Comparison of ENCODE assay signal across 11 mouse cellular contexts in genomic region chr1:181260949-181261696, GRCm38 (mm10). TPM values are rescaled to one million over a fixed set of nuclear protein-coding genes. Genes with fewer than 3 reads are reported as not detected.
DNase-seq lines count a peak whose midpoint lies in the region; ATAC-seq and TF ChIP-seq lines count a peak whose summit lies in the region.
"Had no signal": no experiment of that assay in that cellular context is flagged by ENCODE, and none has a peak within 500 bp of the region (broad histone marks: within the 10 kb centered on the region; RNA-seq: fewer than 3 reads in every experiment).

No protein-coding gene starts in this region.

- H3K9ac ChIP-seq in midbrain, postnatal 0 days (replicated peaks; ENCODE audit: low read length, poor library complexity, severe bottlenecking): no peak overlapping the region
- H3K9ac ChIP-seq in MEL (ENCODE audit: control insufficient read depth, low read depth, low read length, poor library complexity, severe bottlenecking): peak overlapping the region; percentile 47
- H3K9ac ChIP-seq in liver, embryonic 13.5 days: peak overlapping the region; percentile 84
- H3K9ac ChIP-seq in kidney, embryonic 16.5 days (replicated peaks; ENCODE audit: low read length): no peak overlapping the region

- 51% methylated on average over 8 of the region's 8 CpGs for WGBS in midbrain, embryonic 10.5 days
- WGBS in midbrain, postnatal 0 days: 43% methylated on average over 8 of the region's 8 CpGs
- WGBS in liver, embryonic 13.5 days (ENCODE audit: insufficient replicate concordance): 21% methylated on average over 8 of the region's 8 CpGs
- 40% methylated on average over 8 of the region's 8 CpGs for WGBS in kidney, embryonic 16.5 days

- H3K36me3 ChIP-seq in midbrain, embryonic 10.5 days: no peaks in the 10 kb centered on the region
- H3K36me3 ChIP-seq in midbrain, postnatal 0 days (ENCODE audit: insufficient read depth, low read length): no peaks in the 10 kb centered on the region
- H3K36me3 ChIP-seq in MEL (ENCODE audit: control insufficient read depth in 1 of 2, insufficient read depth in 2 of 2, low read length in 2 of 2): peaks cover 0 to 24% of the 10 kb centered on the region in 2 experiments; a peak in 2 of 4 replicates
- no peaks in the 10 kb centered on the region for H3K36me3 ChIP-seq in liver, embryonic 13.5 days
- H3K36me3 ChIP-seq in kidney, embryonic 16.5 days (ENCODE audit: insufficient read depth, low read length): no peaks in the 10 kb centered on the region

- TF ChIP-seq POLR2A in MEL (IDR thresholded peaks at IDR 0.05; ENCODE audit: control insufficient read depth in 1 of 2, insufficient read depth in 1 of 2, low read depth in 1 of 2, low read length in 2 of 2, poor library complexity in 1 of 2): no peak

- DNase-seq in midbrain, embryonic 10.5 days (ENCODE audit: low spot score): peak; percentile 28
- no peak for DNase-seq in midbrain, postnatal 0 days (ENCODE audit: low spot score)
- DNase-seq in MEL (ENCODE audit: low read depth, low spot score): peak; percentile 70
- peak; percentile 73 for DNase-seq in liver, embryonic 13.5 days
- DNase-seq in left cerebral cortex, adult 2 months (ENCODE audit: extremely low spot score in 1 of 2, low spot score in 2 of 2): no peak
- DNase-seq: gastrocnemius, postnatal 10 days; right cerebral cortex, postnatal 4 days had no signal

- peak overlapping the region; percentile 57 for H3K27ac ChIP-seq in midbrain, embryonic 10.5 days (replicated peaks)
- no peak overlapping the region for H3K27ac ChIP-seq in midbrain, postnatal 0 days (ENCODE audit: low read depth, low read length)
- H3K27ac ChIP-seq in MEL (ENCODE audit: control insufficient read depth, low read depth, low read length): peak overlapping the region; percentile 62
- H3K27ac ChIP-seq in liver, embryonic 13.5 days: peak overlapping the region; percentile 100
- H3K27ac ChIP-seq in left cerebral cortex, adult 2 months: no peak overlapping the region
- H3K27ac ChIP-seq in kidney, embryonic 16.5 days (ENCODE audit: low read length): no peak overlapping the region

- peaks cover 38% of the 10 kb centered on the region for H3K4me1 ChIP-seq in midbrain, embryonic 10.5 days
- peaks cover 8% of the 10 kb centered on the region; the same call in 1 of the 2 replicates for H3K4me1 ChIP-seq in midbrain, postnatal 0 days (ENCODE audit: insufficient read depth, low read length)
- H3K4me1 ChIP-seq in MEL (ENCODE audit: control insufficient read depth in 1 of 2, insufficient read depth in 2 of 2, low read length in 2 of 2): peaks cover 11 to 34% of the 10 kb centered on the region in 2 experiments
- H3K4me1 ChIP-seq in liver, embryonic 13.5 days (replicated peaks): peaks cover 70% of the 10 kb centered on the region
- H3K4me1 ChIP-seq in kidney, embryonic 16.5 days (ENCODE audit: insufficient read depth, low read length): peaks cover 20% of the 10 kb centered on the region

- no peak for TF ChIP-seq RAD21 in MEL (IDR thresholded peaks at IDR 0.05; ENCODE audit: low read depth, low read length)

- intact Hi-C loops in left cerebral cortex, adult 2 months (cut with DNase I): no loop called here

- peaks cover 22% of the 10 kb centered on the region for H3K27me3 ChIP-seq in midbrain, embryonic 10.5 days (ENCODE audit: low read depth, poor library complexity, severe bottlenecking)
- no peaks in the 10 kb centered on the region for H3K27me3 ChIP-seq in midbrain, postnatal 0 days (ENCODE audit: insufficient read depth, low read length)
- no peaks in the 10 kb centered on the region for H3K27me3 ChIP-seq in MEL (ENCODE audit: control insufficient read depth in 1 of 2, insufficient read depth in 2 of 2, low read length in 2 of 2)
- no peaks in the 10 kb centered on the region for H3K27me3 ChIP-seq in liver, embryonic 13.5 days
- H3K27me3 ChIP-seq in kidney, embryonic 16.5 days (ENCODE audit: insufficient read depth, low read length): no peaks in the 10 kb centered on the region

- no peak for TF ChIP-seq EP300 in MEL (IDR thresholded peaks at IDR 0.05; ENCODE audit: low read depth in 1 of 2, low read length in 2 of 2)

- no peak overlapping the region for H3K4me3 ChIP-seq in midbrain, embryonic 10.5 days
- no peak overlapping the region for H3K4me3 ChIP-seq in midbrain, postnatal 0 days (ENCODE audit: low read depth, low read length)
- peak overlapping the region in 1 of 2 experiments; percentile 11; a peak in 1 of 4 replicates for H3K4me3 ChIP-seq in MEL (ENCODE audit: control insufficient read depth in 1 of 2, insufficient read depth in 1 of 2, low read depth in 2 of 2, low read length in 2 of 2)
- H3K4me3 ChIP-seq in liver, embryonic 13.5 days (replicated peaks): no peak overlapping the region
- no peak overlapping the region for H3K4me3 ChIP-seq in left cerebral cortex, adult 2 months
- no peak overlapping the region for H3K4me3 ChIP-seq in kidney, embryonic 16.5 days (ENCODE audit: low read length)

- no peaks in the 10 kb centered on the region; the same call in 1 of the 2 replicates for H3K79me2 ChIP-seq in MEL (ENCODE audit: control insufficient read depth, insufficient read depth, low read length, poor library complexity)

- H3K4me2 ChIP-seq in midbrain, postnatal 0 days (ENCODE audit: low read depth, low read length, poor library complexity, severe bottlenecking): no peak overlapping the region
- H3K4me2 ChIP-seq in liver, embryonic 13.5 days: peak overlapping the region; percentile 56
- H3K4me2 ChIP-seq in kidney, embryonic 16.5 days (replicated peaks; ENCODE audit: low read depth, low read length): no peak overlapping the region

- no peaks in the 10 kb centered on the region; the same call in 1 of the 2 replicates for H3K9me3 ChIP-seq in midbrain, embryonic 10.5 days (replicated peaks)
- H3K9me3 ChIP-seq in midbrain, postnatal 0 days (ENCODE audit: low read length): no peaks in the 10 kb centered on the region
- no peaks in the 10 kb centered on the region for H3K9me3 ChIP-seq in MEL (replicated peaks; ENCODE audit: insufficient read depth, low read length)
- H3K9me3 ChIP-seq in liver, embryonic 13.5 days (replicated peaks): no peaks in the 10 kb centered on the region
- H3K9me3 ChIP-seq in kidney, embryonic 16.5 days (ENCODE audit: low read length): no peaks in the 10 kb centered on the region

- no peak for ATAC-seq in midbrain, postnatal 0 days (ENCODE audit: low FRiP score)
- peak; percentile 43 for ATAC-seq in erythroid progenitor cell, adult 5-6 weeks (replicated peaks; ENCODE audit: low FRiP score, poor library complexity, severe bottlenecking)
- ATAC-seq in liver, embryonic 13.5 days (ENCODE audit: low read depth): peak; percentile 28
- ATAC-seq in cerebellum, adult (ENCODE audit: insufficient number of reproducible peaks, low FRiP score, low TSS enrichment): no peak
- ATAC-seq in kidney, embryonic 16.5 days (ENCODE audit: low FRiP score, low TSS enrichment): no peak
- ATAC-seq: intestine, postnatal 0 days had no signal

- TF ChIP-seq CTCF in midbrain, postnatal 0 days (IDR thresholded peaks at IDR 0.05): no peak
- no peak for TF ChIP-seq CTCF in MEL (IDR thresholded peaks at IDR 0.05 in 2 of 3, conservative IDR thresholded peaks at IDR 0.05 in 1 of 3; ENCODE audit: control insufficient read depth in 1 of 3, insufficient read depth in 1 of 3, low read depth in 2 of 3, low read length in 3 of 3, poor library complexity in 1 of 3, severe bottlenecking in 1 of 3)
- no peak for TF ChIP-seq CTCF in left cerebral cortex, adult 2 months (IDR thresholded peaks at IDR 0.05)

TF ChIP-seq in MEL, 35 proteins besides CTCF, POLR2A, EP300 and RAD21 (continues in another document):
- TF ChIP-seq MAX (IDR thresholded peaks at IDR 0.05; ENCODE audit: low read length) (peak; percentile 50), ZNF384 (IDR thresholded peaks at IDR 0.05; ENCODE audit: low read depth, low read length) (no peak), ZC3H11A (IDR thresholded peaks at IDR 0.05; ENCODE audit: low read depth, low read length) (no peak), TAL1 (IDR thresholded peaks at IDR 0.05; ENCODE audit: low read length) (no peak), RCOR1 (IDR thresholded peaks at IDR 0.05; ENCODE audit: low read depth, low read length) (no peak), ZMIZ1 (IDR thresholded peaks at IDR 0.05; ENCODE audit: low read depth, low read length) (no peak), MAFK (IDR thresholded peaks at IDR 0.05; ENCODE audit: borderline replicate concordance, low read depth, low read length) (peak; percentile 55; the same call in 1 of the 2 replicates), USF2 (IDR thresholded peaks at IDR 0.05; ENCODE audit: borderline replicate concordance in 1 of 2, insufficient read depth in 1 of 2, low read depth in 1 of 2, low read length in 2 of 2) (no peak), TCF12 (IDR thresholded peaks at IDR 0.05; ENCODE audit: low read depth, low read length) (no peak), HCFC1 (IDR thresholded peaks at IDR 0.05; ENCODE audit: low read depth, low read length) (no peak), MXI1 (IDR thresholded peaks at IDR 0.05; ENCODE audit: low read depth, low read length) (peak; percentile 65), GABPA (IDR thresholded peaks at IDR 0.05; ENCODE audit: low read depth, low read length) (no peak), CHD1 (IDR thresholded peaks at IDR 0.05; ENCODE audit: low read depth, low read length) (no peak), ZKSCAN1 (IDR thresholded peaks at IDR 0.05; ENCODE audit: low read depth, low read length) (no peak), NRF1 (IDR thresholded peaks at IDR 0.05; ENCODE audit: insufficient read depth, low read depth, low read length, poor library complexity, severe bottlenecking) (no peak), SMC3 (IDR thresholded peaks at IDR 0.05; ENCODE audit: low read depth, low read length) (no peak), USF1 (IDR thresholded peaks at IDR 0.05; ENCODE audit: low read depth, low read length) (peak; percentile 80), TBP (IDR thresholded peaks at IDR 0.05; ENCODE audit: low read depth, low read length) (no peak), ETS1 (IDR thresholded peaks at IDR 0.05; ENCODE audit: low read depth, low read length) (no peak)

RNA-seq across cellular contexts. Expression of gene Wdr26, which starts 49.3 kb away (rescaled TPM):
- 29.8 and 33.8 TPM in 2 replicates for polyA plus RNA-seq in midbrain, embryonic 10.5 days (2016; fragmentation: Nextera tagmentation; extraction: Ambion mirVana)
- 49.6 and 66.9 TPM in 2 replicates for total RNA-seq in midbrain, postnatal 0 days (2014; rRNA removed)
- 31.4 and 44.1 TPM in 2 replicates for polyA plus RNA-seq in midbrain, postnatal 0 days (2015; fragmentation: Nextera tagmentation; extraction: Ambion mirVana)
- total RNA-seq in MEL (2012; rRNA removed): 21.6 and 23.5 TPM in 2 replicates
- 10 to 100 TPM in 1 of 2 experiments, not detected in 1; 35.1 TPM for polyA plus RNA-seq in MEL (2012; ENCODE audit: insufficient read depth in 1 of 2, insufficient read length in 2 of 2, low read depth in 1 of 2, low replicate concordance in 2 of 2, missing spikeins in 1 of 2)
- 344 and 373 TPM in 2 replicates for total RNA-seq in erythroid progenitor cell, adult 5-6 weeks (2015; ENCODE audit: low replicate concordance)
- 381 and 400 TPM in 2 replicates for total RNA-seq in erythroid progenitor cell, adult 5-6 weeks (2017; ENCODE audit: low replicate concordance)
- 55.6 and 62.5 TPM in 2 replicates for polyA plus RNA-seq in liver, embryonic 13.5 days (2015; fragmentation: Nextera tagmentation; extraction: Ambion mirVana)
- 100 to 1,000 TPM; 105 to 110 TPM for total RNA-seq in left cerebral cortex, adult 2 months (2021)
- 23.1 and 30.4 TPM in 2 replicates for polyA plus RNA-seq in kidney, embryonic 16.5 days (2015; fragmentation: Nextera tagmentation; extraction: Ambion mirVana)

Comparison
In these comparisons a context has a peak if more than half of its experiments do, and no peak if none do; other contexts are left out.
1. DNase-seq: peak in midbrain, embryonic 10.5 days (single experiment), MEL (single experiment) and liver, embryonic 13.5 days (single experiment); none in midbrain, postnatal 0 days (single experiment) and left cerebral cortex, adult 2 months (0 of 2).
2. H3K27ac ChIP-seq: peak in midbrain, embryonic 10.5 days (single experiment), MEL (single experiment) and liver, embryonic 13.5 days (single experiment); none in midbrain, postnatal 0 days (single experiment), left cerebral cortex, adult 2 months (single experiment) and kidney, embryonic 16.5 days (single experiment).
3. ATAC-seq: peak in erythroid progenitor cell, adult 5-6 weeks (single experiment) and liver, embryonic 13.5 days (single experiment); none in midbrain, postnatal 0 days (single experiment), cerebellum, adult (single experiment) and kidney, embryonic 16.5 days (single experiment).
4. H3K9ac ChIP-seq: peak in MEL (single experiment) and liver, embryonic 13.5 days (single experiment); none in midbrain, postnatal 0 days (single experiment) and kidney, embryonic 16.5 days (single experiment).